Mouse (Mus musculus): ENCODE measurements around the gene Depdc5.

DNA sequence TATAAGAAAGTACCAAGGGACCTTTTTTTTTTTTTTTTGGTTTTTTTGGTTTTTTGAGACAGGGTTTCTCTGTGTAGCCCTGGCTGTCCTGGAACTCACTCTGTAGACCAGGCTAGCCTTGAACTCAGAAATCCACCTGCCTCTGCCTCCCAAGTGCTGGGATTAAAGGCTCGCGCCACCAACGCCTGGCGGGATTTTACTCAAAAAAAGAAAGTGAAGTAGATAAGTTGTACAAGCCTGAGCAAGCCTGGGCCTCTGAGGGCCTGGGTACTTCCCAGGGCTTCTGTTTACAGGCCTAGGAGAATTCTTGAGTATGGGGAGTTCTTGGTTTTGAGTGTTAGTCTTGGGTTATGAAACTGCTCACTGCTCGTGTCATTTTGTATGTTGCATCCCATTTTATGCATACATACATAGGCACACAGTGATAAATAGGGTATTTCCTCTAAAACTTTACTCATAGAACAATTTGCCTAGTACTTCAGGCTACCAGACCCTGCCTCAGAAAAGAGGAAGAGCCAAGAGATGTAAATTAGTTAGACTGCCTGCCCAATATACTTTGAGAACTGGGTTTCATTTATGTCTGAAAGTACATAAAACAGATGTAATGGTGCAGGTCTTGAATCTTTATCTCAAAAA is 6.0 kb downstream of the Depdc5 start:
- TF ChIP-seq POLR2A (IDR thresholded peaks at IDR 0.05; ENCODE audit: insufficient read length, low read depth) (no peak), POLR2AphosphoS2 (IDR thresholded peaks at IDR 0.05; ENCODE audit: insufficient read length, low read depth) (no peak), MAX (IDR thresholded peaks at IDR 0.05; ENCODE audit: low read depth) (no peak), SRF (IDR thresholded peaks at IDR 0.05; ENCODE audit: control insufficient read depth, insufficient read length, low read depth) (no peak), USF1 (IDR thresholded peaks at IDR 0.05; ENCODE audit: low read depth) (no peak), TCF12 (IDR thresholded peaks at IDR 0.05; ENCODE audit: insufficient read depth, poor library complexity, severe bottlenecking) (no peak), E2F4 (IDR thresholded peaks at IDR 0.05; ENCODE audit: insufficient read depth) (no peak), MYOD1 (IDR thresholded peaks at IDR 0.05; ENCODE audit: control insufficient read depth in 1 of 3, insufficient read length in 2 of 3, low read depth in 2 of 3) (no peak), REST (IDR thresholded peaks at IDR 0.05; ENCODE audit: insufficient read depth, insufficient read length) (no peak), CEBPB (IDR thresholded peaks at IDR 0.05; ENCODE audit: insufficient read depth, poor library complexity, severe bottlenecking) (no peak), MYOG (IDR thresholded peaks at IDR 0.05; ENCODE audit: control insufficient read depth in 1 of 3, insufficient read depth in 1 of 3, insufficient read length in 2 of 3, low read depth in 2 of 3) (no peak), TCF3 (IDR thresholded peaks at IDR 0.05; ENCODE audit: insufficient read length, low read depth) (no peak)

All from myocyte (in vitro differentiated cells).